Mouse (Mus musculus) ES-Bruce4 (cell line): Measurements from ENCODE around the gene Adamts7.

Source experiments
- CTCF ChIP-seq: IDR thresholded peaks from one replicate; pipeline ENCODE4 v1.8.1; 2011; ENCODE audit warnings: low read depth, low read length
- POLR2A ChIP-seq: IDR thresholded peaks from one replicate; pipeline ENCODE4 v1.8.1; 2011; ENCODE audit warnings: low read length; ENCODE audit not compliant: insufficient read depth

DNA sequence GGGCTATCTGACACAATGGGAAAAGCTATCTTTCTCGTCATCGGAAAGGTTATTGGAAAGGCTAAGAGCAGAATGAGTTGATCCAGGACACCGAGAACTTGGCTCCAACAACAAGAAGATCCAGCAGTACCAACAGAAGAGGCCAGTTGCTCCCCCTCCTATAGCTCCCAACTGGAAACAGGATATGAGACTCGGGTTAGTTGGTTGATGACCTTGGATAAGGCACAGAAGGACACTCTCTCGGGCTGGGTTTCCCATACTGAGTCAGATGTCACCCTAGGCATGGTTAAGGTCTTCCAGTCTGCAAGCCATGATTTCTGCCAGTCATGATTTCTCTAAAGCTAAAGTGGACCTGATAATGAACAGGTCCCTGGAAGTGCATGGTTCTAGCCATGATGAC lies 71.9 kb downstream of the Adamts7 start:
- TF ChIP-seq CTCF (no peak), POLR2A (no peak)
